Mouse (Mus musculus) intestine, embryonic 14.5 days (tissue): ENCODE measurements around the gene Zdhhc5. TPM values are rescaled to one million over a fixed set of nuclear protein-coding genes. Genes with fewer than 3 reads are reported as not detected.

Experiments
- ATAC-seq: fragments of 200-750 bp; cut with Nextera tagmentation; replicated peaks from 2 replicates; pipeline ENCODE4 v1.8.0; 2017; ENCODE audit warnings: low read depth, moderate number of reproducible peaks, moderate TSS enrichment, moderate library complexity; ENCODE audit not compliant: low FRiP score, low TSS enrichment
- DNase-seq: peaks from one replicate; pipeline ENCODE4 v3.0.0-alpha.2; 2018; ENCODE audit warnings: low spot score
- H3K27ac ChIP-seq: fragments of 300-500 bp; sonication (generic); 2 replicates; pipeline ENCODE4 v1.5.1; 2014; ENCODE audit warnings: low read depth, mild to moderate bottlenecking, control low read depth
- H3K27me3 ChIP-seq: fragments of 300-500 bp; sonication (generic); replicated peaks from 2 replicates; pipeline ENCODE4 v1.6.1; 2014; ENCODE audit warnings: low read length, control low read depth; ENCODE audit not compliant: control insufficient read depth, insufficient read depth
- H3K36me3 ChIP-seq: fragments of 300-500 bp; sonication (generic); 2 replicates; pipeline ENCODE4 v1.6.1; 2014; ENCODE audit warnings: low read length, control low read depth; ENCODE audit not compliant: control insufficient read depth, insufficient read depth
- H3K4me1 ChIP-seq: fragments of 300-500 bp; sonication (generic); replicated peaks from 2 replicates; pipeline ENCODE4 v1.6.1; 2014; ENCODE audit warnings: low read length, control low read depth, mixed read lengths; ENCODE audit not compliant: control insufficient read depth, insufficient read depth
- H3K4me2 ChIP-seq: fragments of 300-500 bp; sonication (generic); 2 replicates; pipeline ENCODE4 v1.6.1; 2014; ENCODE audit warnings: low read length
- H3K4me3 ChIP-seq: fragments of 300-500 bp; sonication (generic); 2 replicates; pipeline ENCODE4 v1.5.1; 2014; ENCODE audit warnings: low read depth, low read length, control low read depth, mixed read lengths
- H3K9ac ChIP-seq: fragments of 300-500 bp; sonication (generic); 2 replicates; pipeline ENCODE4 v1.6.1; 2014; ENCODE audit warnings: mild to moderate bottlenecking, low read length
- H3K9me3 ChIP-seq: fragments of 300-500 bp; sonication (generic); 2 replicates; pipeline ENCODE4 v1.6.1; 2016; ENCODE audit warnings: low read length, control low read depth; ENCODE audit not compliant: control insufficient read depth
- WGBS: fragments of 180-500 bp; shearing (Covaris S2); extraction: QIAGEN DNeasy Blood & Tissue Kit; methylation state at CpG from one replicate; pipeline ENCODE4 v1.1.7; 2014; 5-methylcytosine and 5-hydroxymethylcytosine counted together
- polyA plus RNA-seq: library from polyadenylated mRNA; unstranded; fragments of >200 nt; fragmentation: Nextera tagmentation; extraction: Ambion mirVana; gene quantifications from 2 replicates; pipeline ENCODE4 v1.2.1, GENCODE M21; 2014

Zdhhc5 gene
- polyA plus RNA-seq, 1 experiment from 2014 or later = 30.7 TPM

- DNase-seq (no peak), ATAC-seq (no peak)
- no peaks in the 10 kb centered on the region for H3K27me3 ChIP-seq
- peak overlapping the region; percentile 69 for H3K9ac ChIP-seq
- peaks cover 8% of the 10 kb centered on the region for H3K4me1 ChIP-seq
- no peaks in the 10 kb centered on the region for H3K36me3 ChIP-seq
- H3K9me3 ChIP-seq = no peaks in the 10 kb centered on the region
- peak overlapping the region; percentile 88 for H3K4me3 ChIP-seq
- peak overlapping the region; percentile 58 for H3K4me2 ChIP-seq
- 32% methylated on average over 9 of the region's 9 CpGs for WGBS
- H3K27ac ChIP-seq = peak overlapping the region; percentile 90; the same call in 1 of the 2 replicates
These were observed 1.7 kb upstream of the Zdhhc5 start for GRCm38 (mm10) chr2:84716423-84717355.

- under 1% methylated on average over 33 of the region's 33 CpGs for WGBS
- H3K36me3 ChIP-seq = peaks cover 7% of the 10 kb centered on the region
- peak overlapping the region; percentile 58 for H3K4me2 ChIP-seq
- H3K4me1 ChIP-seq = peaks cover 8% of the 10 kb centered on the region
- H3K27me3 ChIP-seq = no peaks in the 10 kb centered on the region
- H3K4me3 ChIP-seq = peak overlapping the region; percentile 88
- H3K9me3 ChIP-seq = no peaks in the 10 kb centered on the region
- ATAC-seq = peak; percentile 96
- peak; percentile 88 for DNase-seq
- peak overlapping the region; percentile 69 for H3K9ac ChIP-seq
- peak overlapping the region; percentile 90 for H3K27ac ChIP-seq
These were observed 782 bp upstream of the Zdhhc5 start for GRCm38 (mm10) chr2:84715562-84716361.

GRCm38 (mm10) chr2:84714422-84714810 is 564 bp downstream of the Zdhhc5 start:
- WGBS = 0% methylated on average over 16 of the region's 26 CpGs
- ATAC-seq = peak; percentile 24
- H3K27me3 ChIP-seq = no peaks in the 10 kb centered on the region
- peaks cover 20% of the 10 kb centered on the region for H3K36me3 ChIP-seq
- no peak for DNase-seq
- peak overlapping the region; percentile 88 for H3K4me3 ChIP-seq
- peaks cover 8% of the 10 kb centered on the region for H3K4me1 ChIP-seq
- H3K27ac ChIP-seq = peak overlapping the region; percentile 90
- H3K9me3 ChIP-seq = no peaks in the 10 kb centered on the region
- H3K4me2 ChIP-seq = peak overlapping the region; percentile 82
- peak overlapping the region; percentile 89 for H3K9ac ChIP-seq

- no peak overlapping the region for H3K4me3 ChIP-seq
- no peak overlapping the region for H3K9ac ChIP-seq
- peaks cover 43% of the 10 kb centered on the region for H3K36me3 ChIP-seq
- DNase-seq (no peak), ATAC-seq (no peak)
- H3K27me3 ChIP-seq = no peaks in the 10 kb centered on the region
- H3K27ac ChIP-seq = no peak overlapping the region
- no peaks in the 10 kb centered on the region for H3K9me3 ChIP-seq
- no peak overlapping the region for H3K4me2 ChIP-seq
- peaks cover 12% of the 10 kb centered on the region for H3K4me1 ChIP-seq
- WGBS = 94% methylated on average over 2 of the region's 2 CpGs
These were observed 3.1 kb downstream of the Zdhhc5 start for GRCm38 (mm10) chr2:84711898-84712297.

GRCm38 (mm10) chr2:84707523-84707922 is 7.5 kb downstream of the Zdhhc5 start:
- ATAC-seq (no peak), DNase-seq (no peak)
- WGBS = 67% methylated on average over 1 of the region's 1 CpGs
- no peak overlapping the region for H3K4me2 ChIP-seq
- H3K27ac ChIP-seq = no peak overlapping the region
- peaks cover 76% of the 10 kb centered on the region for H3K36me3 ChIP-seq
- no peaks in the 10 kb centered on the region for H3K9me3 ChIP-seq
- H3K4me1 ChIP-seq = 0 out of 2 replicates have a peak, but pooled peaks cover 4% of the 10 kb centered on the region
- no peak overlapping the region for H3K9ac ChIP-seq
- H3K4me3 ChIP-seq = no peak overlapping the region
- H3K27me3 ChIP-seq = no peaks in the 10 kb centered on the region

- H3K4me2 ChIP-seq = no peak overlapping the region
- H3K27me3 ChIP-seq = no peaks in the 10 kb centered on the region
- 89% methylated on average over 1 of the region's 1 CpGs for WGBS
- H3K9me3 ChIP-seq = no peaks in the 10 kb centered on the region
- no peak overlapping the region for H3K9ac ChIP-seq
- DNase-seq (no peak), ATAC-seq (peak; percentile 64; the same call in 1 of the 2 replicates)
- H3K4me3 ChIP-seq = no peak overlapping the region
- H3K27ac ChIP-seq = no peak overlapping the region
- H3K4me1 ChIP-seq = 0 out of 2 replicates have a peak, but pooled peaks cover 4% of the 10 kb centered on the region
- H3K36me3 ChIP-seq = peaks cover 81% of the 10 kb centered on the region
These were observed 9.7 kb downstream of the Zdhhc5 start for GRCm38 (mm10) chr2:84705295-84705694.

- 88% methylated on average over 5 of the region's 5 CpGs for WGBS
- no peak overlapping the region for H3K4me2 ChIP-seq
- H3K36me3 ChIP-seq = peaks cover 80% of the 10 kb centered on the region
- no peaks in the 10 kb centered on the region for H3K9me3 ChIP-seq
- no peak overlapping the region for H3K4me3 ChIP-seq
- ATAC-seq (no peak), DNase-seq (no peak)
- H3K27me3 ChIP-seq = no peaks in the 10 kb centered on the region
- H3K9ac ChIP-seq = no peak overlapping the region
- H3K27ac ChIP-seq = no peak overlapping the region
- 0 out of 2 replicates have a peak, but pooled peaks cover 4% of the 10 kb centered on the region for H3K4me1 ChIP-seq
These were observed 10.7 kb downstream of the Zdhhc5 start for GRCm38 (mm10) chr2:84704329-84704728.

- Histone ChIP-seq H3K27me3 (no peaks in the 10 kb centered on the region), H3K9me3 (no peaks in the 10 kb centered on the region), H3K27ac (no peak overlapping the region), H3K4me2 (no peak overlapping the region), H3K36me3 (peaks cover 79% of the 10 kb centered on the region), H3K4me3 (no peak overlapping the region), H3K4me1 (0 out of 2 replicates have a peak, but pooled peaks cover 4% of the 10 kb centered on the region), H3K9ac (no peak overlapping the region)
- WGBS = 100% methylated on average over 1 of the region's 1 CpGs
- no peak for DNase-seq
- no peak for ATAC-seq
These were observed 11.5 kb downstream of the Zdhhc5 start for GRCm38 (mm10) chr2:84703497-84703896.
